Mouse (Mus musculus) effector memory CD4-positive, alpha-beta T cell, adult 5 months (primary cell): ENCODE measurements around the gene Abhd15. TPM values are rescaled to one million over a fixed set of nuclear protein-coding genes. Genes with fewer than 3 reads are reported as not detected.

Experiments
- polyA plus RNA-seq: library from polyadenylated mRNA; unstranded; fragments of 100-300 nt; shearing (Covaris generic); gene quantifications from one replicate; pipeline ENCODE4 v1.2.1, GENCODE M21; 2017

Gene Abhd15
- 3.1 TPM for polyA plus RNA-seq

DNA sequence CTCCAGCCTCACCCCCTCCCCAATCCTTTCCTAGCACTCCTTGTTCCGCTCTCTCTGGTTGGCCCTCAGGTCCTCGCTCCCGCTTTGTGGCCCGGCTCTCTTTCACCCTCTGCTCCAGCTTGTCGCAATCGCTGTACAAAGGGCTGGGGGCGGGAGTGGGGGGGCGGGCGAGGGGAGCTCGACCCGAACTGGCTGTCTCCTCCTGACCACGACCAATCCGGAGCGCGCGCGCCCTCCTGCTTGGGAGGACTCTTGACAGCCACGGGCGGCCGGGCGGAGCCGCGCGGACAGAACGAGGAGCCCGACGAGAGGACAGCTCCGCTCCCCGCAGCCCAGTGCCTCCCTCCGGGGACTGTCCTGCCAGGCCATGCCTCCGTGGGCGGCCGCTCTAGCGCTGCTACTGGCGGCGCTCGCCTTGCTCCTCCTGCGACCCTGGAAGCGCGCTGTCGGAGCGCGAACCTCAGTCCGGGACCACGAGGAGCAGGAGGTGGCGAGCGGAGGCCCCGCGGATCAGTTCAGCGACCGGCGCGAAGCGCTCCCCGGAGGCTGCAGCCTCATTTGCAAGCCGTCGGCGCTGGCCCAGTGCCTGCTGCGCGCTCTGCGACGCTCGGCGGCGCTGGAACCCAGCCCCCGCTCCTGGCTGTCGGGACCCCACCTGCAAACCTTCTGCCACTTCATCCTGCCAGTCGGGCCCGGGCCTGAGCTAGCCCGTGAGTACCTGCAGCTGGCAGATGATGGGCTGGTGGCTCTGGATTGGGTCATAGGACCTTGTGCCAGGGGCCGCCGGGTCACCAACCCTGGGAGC is at the start of gene Abhd15:
TSS of gene Abhd15 (plus strand) at position 290 of the 805 bp plus-strand sequence.

DNA sequence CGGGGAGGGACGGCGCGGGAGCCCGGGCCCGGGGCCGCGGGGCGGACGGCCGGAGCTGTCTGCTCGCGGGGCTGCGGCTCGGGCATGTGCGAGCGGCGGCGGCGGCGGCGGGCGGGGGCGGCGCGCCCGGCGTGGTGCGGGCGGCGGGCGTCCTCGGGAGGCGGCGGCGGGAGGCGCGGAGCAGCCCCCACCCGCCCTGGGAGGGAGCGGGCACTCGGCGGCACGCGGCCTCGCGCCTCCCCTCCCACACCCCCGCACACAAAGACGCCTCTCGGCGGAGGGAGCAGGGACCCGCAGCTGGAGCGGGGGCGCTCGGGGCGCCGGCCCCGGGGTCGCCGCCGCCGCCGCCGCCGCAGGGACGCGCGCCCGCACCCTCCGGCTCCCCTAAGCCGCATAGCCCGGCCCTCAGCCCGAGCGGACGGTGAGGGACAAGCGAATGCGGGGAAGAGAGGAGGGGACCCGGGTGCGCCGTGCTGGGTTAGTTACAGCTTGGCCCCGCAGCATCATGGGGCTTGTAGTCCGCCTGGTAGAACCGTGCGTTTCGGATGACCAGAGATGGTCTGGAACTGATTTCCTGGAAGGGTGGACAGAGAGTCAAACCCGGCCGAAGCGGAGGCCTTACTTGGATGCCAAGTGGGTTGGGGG is 25.2 kb upstream of the Abhd15 start, which contains the start of gene Ankrd13b:
TSS of gene Ankrd13b (minus strand) at position 88 of the 645 bp plus-strand sequence.

DNA sequence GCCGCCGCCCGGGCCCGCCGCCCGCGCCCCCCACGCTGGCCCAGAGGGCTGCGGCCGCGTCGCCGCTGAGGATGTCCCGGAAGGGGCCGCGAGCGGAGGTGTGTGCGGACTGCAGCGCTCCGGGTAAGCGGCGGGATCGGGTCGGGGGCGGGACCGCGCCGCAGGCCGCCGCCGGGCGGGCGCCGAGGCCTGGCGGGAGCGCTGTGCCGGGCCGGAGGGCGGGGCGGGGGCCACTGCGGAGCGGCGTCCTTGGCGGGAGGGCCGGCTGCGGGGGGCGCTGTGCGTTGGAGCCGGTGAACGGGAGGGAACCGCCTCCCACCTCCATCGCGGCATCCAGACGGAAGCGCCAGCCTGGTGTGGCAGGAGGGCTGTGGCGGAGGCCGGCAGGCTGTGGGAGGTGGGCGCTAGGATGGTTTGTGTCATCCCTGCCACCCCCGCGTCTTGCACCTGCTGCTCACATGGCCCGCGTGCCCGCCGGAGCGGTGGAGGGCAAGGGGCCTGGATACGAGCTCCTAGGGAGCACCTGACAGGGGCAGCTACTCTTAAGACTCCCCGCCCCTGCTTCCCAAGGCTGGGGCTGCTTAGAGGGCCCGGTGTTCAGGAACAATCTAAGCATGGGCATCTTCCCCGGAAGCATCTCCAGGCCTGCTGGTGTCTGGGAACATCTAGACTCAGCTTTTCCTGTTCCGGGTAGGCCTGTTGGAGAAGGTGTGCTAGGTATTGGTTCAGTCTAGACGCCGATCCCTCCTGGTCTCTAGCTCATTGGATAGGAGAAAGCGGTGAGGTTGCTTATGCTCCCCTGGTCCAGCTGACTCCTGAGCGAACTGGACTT is 21.2 kb upstream of the Abhd15 start, which contains the start of gene Git1:
TSS of gene Git1 (plus strand) at position 51 of the 832 bp plus-strand sequence.

DNA sequence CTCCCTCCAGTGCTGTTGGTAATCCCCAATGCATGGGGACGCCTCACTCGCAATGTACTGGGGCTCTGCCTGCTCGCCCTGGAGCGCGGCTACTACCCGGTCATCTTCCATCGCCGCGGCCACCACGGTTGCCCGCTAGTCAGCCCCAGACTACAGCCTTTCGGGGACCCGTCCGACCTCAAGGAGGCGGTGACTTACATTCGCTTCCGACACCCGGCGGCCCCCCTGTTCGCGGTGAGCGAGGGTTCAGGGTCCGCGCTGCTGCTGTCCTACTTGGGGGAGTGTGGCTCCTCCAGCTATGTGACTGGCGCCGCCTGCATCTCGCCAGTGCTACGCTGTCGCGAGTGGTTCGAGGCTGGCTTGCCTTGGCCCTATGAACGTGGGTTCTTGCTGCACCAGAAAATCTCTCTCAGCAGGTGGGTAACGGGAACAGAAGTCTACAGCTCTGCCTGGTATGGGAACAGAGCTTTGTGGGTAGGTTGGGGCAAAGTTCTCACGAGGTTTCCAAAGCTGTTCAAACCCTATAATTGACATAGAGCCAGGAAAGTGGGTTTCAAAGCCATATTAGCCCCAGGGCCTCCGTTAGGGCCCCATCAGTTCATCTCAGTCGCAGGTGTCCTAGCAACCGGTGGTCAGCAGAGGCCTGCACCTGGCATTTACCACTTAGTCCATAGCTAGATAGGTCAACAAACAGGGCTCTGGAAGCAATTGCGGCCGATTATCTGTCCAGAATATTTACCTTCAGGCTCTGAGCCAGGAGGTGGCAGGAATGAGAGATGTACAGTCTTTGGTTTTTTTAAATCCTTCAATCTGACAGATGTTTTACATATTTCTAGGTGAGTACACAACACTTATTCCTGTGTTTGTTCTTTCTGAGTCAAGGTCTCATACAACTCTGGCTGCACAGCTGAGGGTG is 974 bp downstream of the Abhd15 start, which contains the start of gene Trp53i13:
TSS of gene Trp53i13 (minus strand) at position 344 of the 916 bp plus-strand sequence.

DNA sequence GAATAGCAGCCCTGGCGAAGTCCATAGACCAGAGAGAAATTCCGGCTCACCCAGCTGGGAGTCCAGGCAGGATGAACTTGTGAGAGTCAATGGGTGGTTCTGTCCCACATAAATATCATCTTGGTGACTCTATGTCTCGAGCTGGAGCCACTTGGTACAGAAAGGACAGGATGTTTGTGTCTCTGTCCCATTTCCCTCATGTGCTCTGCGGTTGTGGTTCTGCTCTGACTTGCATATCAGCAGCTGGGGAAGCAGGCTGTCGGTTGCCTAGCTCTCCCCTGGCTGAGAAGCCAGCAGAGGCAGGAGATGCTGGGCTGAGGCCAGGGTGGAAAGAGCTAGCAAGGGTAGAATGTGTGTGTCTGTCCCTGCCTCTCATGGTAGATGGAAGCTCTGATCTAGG is 4.1 kb downstream of the Abhd15 start, which contains the start of gene Gm10392:
TSS of gene Gm10392 (minus strand) at position 156 of the 400 bp plus-strand sequence.

Other genes with a start within 250 kb of the Abhd15 start
- 0.14 TPM for gene Coro6, start 52.7 kb upstream of the Abhd15 start, polyA plus RNA-seq
- gene Ankrd13b, start 25.4 kb upstream of the Abhd15 start, polyA plus RNA-seq: 3.9 TPM
- gene Git1, start 21.6 kb upstream of the Abhd15 start, polyA plus RNA-seq: 39.8 TPM
- 26.4 TPM for gene Trp53i13, start 859 bp downstream of the Abhd15 start, polyA plus RNA-seq
- 0.24 TPM for gene Gm10392, start 4.1 kb downstream of the Abhd15 start, polyA plus RNA-seq
- 9.8 TPM for gene Taok1, start 92.7 kb downstream of the Abhd15 start, polyA plus RNA-seq
- gene Nufip2, start 171.0 kb downstream of the Abhd15 start, polyA plus RNA-seq: 86.8 TPM
- 0.36 TPM for gene Cryba1, start 210.2 kb downstream of the Abhd15 start, polyA plus RNA-seq
- 40.8 TPM for gene Myo18a, start 248.1 kb downstream of the Abhd15 start, polyA plus RNA-seq